Mouse (Mus musculus): ENCODE data around the gene Ptpru.
A peak's percentile ranks its signal among the peaks of the same experiment; 100 is the strongest.
"Not testable (repeated sequence)": the region's sequence is repeated elsewhere in the genome, so short reads cannot be mapped to it uniquely, and the experiment has no call there.

The Ptpru gene

GRCm38 (mm10) chr4:131836351-131836881 lies 1.7 kb downstream of the Ptpru start:
- peak; percentile 30 for DNase-seq (ENCODE audit: low read depth, low spot score)

- no peak for DNase-seq (ENCODE audit: low read depth, low spot score)
These were observed 4.0 kb downstream of the Ptpru start for GRCm38 (mm10) chr4:131833971-131834609.

GRCm38 (mm10) chr4:131832759-131833407 lies 5.2 kb downstream of the Ptpru start:
- no peak for DNase-seq (ENCODE audit: low read depth, low spot score)

GRCm38 (mm10) chr4:131831546-131832045 lies 6.5 kb downstream of the Ptpru start:
- no peak for DNase-seq (ENCODE audit: low read depth, low spot score)

- no peak for DNase-seq (ENCODE audit: low read depth, low spot score)
These were observed 9.0 kb downstream of the Ptpru start for GRCm38 (mm10) chr4:131829123-131829522.

GRCm38 (mm10) chr4:131826905-131827304 lies 11.2 kb downstream of the Ptpru start:
- no peak for DNase-seq (ENCODE audit: low read depth, low spot score)

- no peak for DNase-seq (ENCODE audit: low read depth, low spot score)
These were observed 12.3 kb downstream of the Ptpru start for GRCm38 (mm10) chr4:131825830-131826229.

- no peak for DNase-seq (ENCODE audit: low read depth, low spot score)
These were observed 13.1 kb downstream of the Ptpru start for GRCm38 (mm10) chr4:131824939-131825338.

- no peak for DNase-seq (ENCODE audit: low read depth, low spot score)
These were observed 15.5 kb downstream of the Ptpru start for GRCm38 (mm10) chr4:131822583-131822982.

- no peak for DNase-seq (ENCODE audit: low read depth, low spot score)
These were observed 16.8 kb downstream of the Ptpru start for GRCm38 (mm10) chr4:131821161-131821731.

GRCm38 (mm10) chr4:131818926-131819325 lies 19.2 kb downstream of the Ptpru start:
- peak; percentile 66 for DNase-seq (ENCODE audit: low read depth, low spot score)

- DNase-seq (ENCODE audit: low read depth, low spot score), result no peak
These were observed 22.3 kb downstream of the Ptpru start for GRCm38 (mm10) chr4:131815774-131816173.

GRCm38 (mm10) chr4:131814869-131815268 lies 23.2 kb downstream of the Ptpru start:
- DNase-seq (ENCODE audit: low read depth, low spot score), result no peak

- no peak for DNase-seq (ENCODE audit: low read depth, low spot score)
These were observed 24.3 kb downstream of the Ptpru start for GRCm38 (mm10) chr4:131813798-131814197.

- DNase-seq (ENCODE audit: low read depth, low spot score), result no peak
These were observed 25.6 kb downstream of the Ptpru start for GRCm38 (mm10) chr4:131812458-131812857.

- DNase-seq (ENCODE audit: low read depth, low spot score), result no peak
These were observed 32.8 kb downstream of the Ptpru start for GRCm38 (mm10) chr4:131805255-131805654.

GRCm38 (mm10) chr4:131804732-131805131 lies 33.4 kb downstream of the Ptpru start:
- DNase-seq (ENCODE audit: low read depth, low spot score), result not testable (repeated sequence)

- no peak for DNase-seq (ENCODE audit: low read depth, low spot score)
These were observed 34.2 kb downstream of the Ptpru start for GRCm38 (mm10) chr4:131803846-131804245.

- peak; percentile 47 for DNase-seq (ENCODE audit: low read depth, low spot score)
These were observed 39.1 kb downstream of the Ptpru start for GRCm38 (mm10) chr4:131798968-131799367.

GRCm38 (mm10) chr4:131797920-131798319 lies 40.2 kb downstream of the Ptpru start:
- DNase-seq (ENCODE audit: low read depth, low spot score), result peak; percentile 10

- DNase-seq (ENCODE audit: low read depth, low spot score), result no peak
These were observed 40.6 kb downstream of the Ptpru start for GRCm38 (mm10) chr4:131797483-131797882.

GRCm38 (mm10) chr4:131796312-131797080 lies 41.6 kb downstream of the Ptpru start:
- no peak for DNase-seq (ENCODE audit: low read depth, low spot score)

Measured in ES-CJ7 (cell line).